Mouse (Mus musculus) heart, embryonic 15.5 days (tissue): ENCODE measurements around the gene Cldn2. TPM values are rescaled to one million over a fixed set of nuclear protein-coding genes. Genes with fewer than 3 reads are reported as not detected.

ENCODE experiments used
- ATAC-seq: fragments of 200-750 bp; cut with Nextera tagmentation; replicated peaks from 2 replicates; pipeline ENCODE4 v1.8.0; 2017; ENCODE audit warnings: low read depth, moderate TSS enrichment; ENCODE audit not compliant: insufficient number of reproducible peaks, insufficient read depth, low FRiP score
- H3K27ac ChIP-seq: fragments of 300-500 bp; sonication (generic); 2 replicates; pipeline ENCODE4 v1.5.1; 2015; ENCODE audit warnings: mild to moderate bottlenecking, inconsistent platforms
- H3K27me3 ChIP-seq: fragments of 300-500 bp; sonication (generic); 2 replicates; pipeline ENCODE4 v1.6.1; 2015; ENCODE audit warnings: inconsistent platforms
- H3K36me3 ChIP-seq: fragments of 300-500 bp; sonication (generic); 2 replicates; pipeline ENCODE4 v1.6.1; 2015; ENCODE audit warnings: mild to moderate bottlenecking, inconsistent platforms
- H3K4me1 ChIP-seq: fragments of 300-500 bp; sonication (generic); replicated peaks from 2 replicates; pipeline ENCODE4 v1.6.1; 2015; ENCODE audit warnings: inconsistent platforms
- H3K4me2 ChIP-seq: fragments of 300-500 bp; sonication (generic); 2 replicates; pipeline ENCODE4 v1.6.1; 2015; ENCODE audit warnings: inconsistent platforms, mild to moderate bottlenecking, moderate library complexity
- H3K4me3 ChIP-seq: fragments of 300-500 bp; sonication (generic); 2 replicates; pipeline ENCODE4 v1.5.1; 2015; ENCODE audit warnings: mild to moderate bottlenecking, inconsistent platforms
- H3K9ac ChIP-seq: fragments of 300-500 bp; sonication (generic); 2 replicates; pipeline ENCODE4 v1.6.1; 2015; ENCODE audit warnings: mild to moderate bottlenecking, inconsistent platforms
- H3K9me3 ChIP-seq: fragments of 300-500 bp; sonication (generic); replicated peaks from 2 replicates; pipeline ENCODE4 v1.6.1; 2016; ENCODE audit warnings: inconsistent platforms
- WGBS: fragments of 180-500 bp; shearing (Covaris S2); methylation state at CpG from one replicate; pipeline ENCODE4 v1.1.7; 2015; ENCODE audit warnings: mixed read lengths; 5-methylcytosine and 5-hydroxymethylcytosine counted together
- polyA plus RNA-seq: library from polyadenylated mRNA; unstranded; fragments of >200 nt; fragmentation: Nextera tagmentation; extraction: Ambion mirVana; gene quantifications from 2 replicates; pipeline ENCODE4 v1.2.1, GENCODE M21; 2015

Cldn2 gene
- polyA plus RNA-seq, 1 experiment from 2014 or later: 0.19 TPM

GRCm38 (mm10) chrX:139808085-139808484, 7.5 kb downstream of the Cldn2 start:
- Histone ChIP-seq H3K9me3 (no peaks in the 10 kb centered on the region), H3K9ac (no peak overlapping the region), H3K27ac (no peak overlapping the region), H3K4me1 (no peaks in the 10 kb centered on the region), H3K27me3 (no peaks in the 10 kb centered on the region), H3K36me3 (no peaks in the 10 kb centered on the region), H3K4me2 (no peak overlapping the region), H3K4me3 (no peak overlapping the region)
- ATAC-seq: no peak
- 50% methylated on average over 4 of the region's 4 CpGs for WGBS

- no peaks in the 10 kb centered on the region for H3K4me1 ChIP-seq
- no peak overlapping the region for H3K9ac ChIP-seq
- no peak for ATAC-seq
- H3K27me3 ChIP-seq: no peaks in the 10 kb centered on the region
- WGBS: 88% methylated on average over 10 of the region's 10 CpGs
- no peaks in the 10 kb centered on the region for H3K9me3 ChIP-seq
- H3K27ac ChIP-seq: no peak overlapping the region
- no peak overlapping the region for H3K4me2 ChIP-seq
- H3K36me3 ChIP-seq: no peaks in the 10 kb centered on the region
- H3K4me3 ChIP-seq: no peak overlapping the region
Observed at GRCm38 (mm10) chrX:139808501-139808900, 7.9 kb downstream of the Cldn2 start.

GRCm38 (mm10) chrX:139812636-139813298, 12.1 kb downstream of the Cldn2 start:
- H3K4me3 ChIP-seq: no peak overlapping the region

GRCm38 (mm10) chrX:139813299-139814002, 12.8 kb downstream of the Cldn2 start:
- H3K27ac ChIP-seq: no peak overlapping the region
- H3K4me3 ChIP-seq: no peak overlapping the region
- WGBS: 63% methylated on average over 9 of the region's 9 CpGs

More at GRCm38 (mm10) chrX:139812636-139813298, 12.1 kb downstream of the Cldn2 start:
- H3K27ac ChIP-seq: no peak overlapping the region
- H3K4me2 ChIP-seq: no peak overlapping the region
- no peak for ATAC-seq
- no peaks in the 10 kb centered on the region for H3K27me3 ChIP-seq
- no peaks in the 10 kb centered on the region for H3K4me1 ChIP-seq
- no peaks in the 10 kb centered on the region for H3K9me3 ChIP-seq
- H3K9ac ChIP-seq: no peak overlapping the region
- 61% methylated on average over 3 of the region's 3 CpGs for WGBS
- no peaks in the 10 kb centered on the region for H3K36me3 ChIP-seq

GRCm38 (mm10) chrX:139814018-139814635, 13.5 kb downstream of the Cldn2 start:
- 73% methylated on average over 8 of the region's 8 CpGs for WGBS
- Histone ChIP-seq H3K4me2 (no peak overlapping the region), H3K9ac (no peak overlapping the region), H3K27me3 (no peaks in the 10 kb centered on the region), H3K4me3 (no peak overlapping the region), H3K4me1 (no peaks in the 10 kb centered on the region), H3K27ac (no peak overlapping the region), H3K9me3 (no peaks in the 10 kb centered on the region), H3K36me3 (no peaks in the 10 kb centered on the region)
- ATAC-seq: no peak

More at GRCm38 (mm10) chrX:139813299-139814002, 12.8 kb downstream of the Cldn2 start:
- no peaks in the 10 kb centered on the region for H3K36me3 ChIP-seq
- no peak overlapping the region for H3K4me2 ChIP-seq
- no peaks in the 10 kb centered on the region for H3K27me3 ChIP-seq
- H3K9me3 ChIP-seq: no peaks in the 10 kb centered on the region
- H3K9ac ChIP-seq: no peak overlapping the region
- no peak for ATAC-seq
- no peaks in the 10 kb centered on the region for H3K4me1 ChIP-seq

GRCm38 (mm10) chrX:139815201-139815600, 14.6 kb downstream of the Cldn2 start:
- H3K27ac ChIP-seq: no peak overlapping the region
- H3K36me3 ChIP-seq: no peaks in the 10 kb centered on the region
- no peak overlapping the region for H3K4me3 ChIP-seq
- no peaks in the 10 kb centered on the region for H3K27me3 ChIP-seq
- H3K9ac ChIP-seq: no peak overlapping the region
- ATAC-seq: no peak
- no peak overlapping the region for H3K4me2 ChIP-seq
- H3K9me3 ChIP-seq: no peaks in the 10 kb centered on the region
- 67% methylated on average over 5 of the region's 5 CpGs for WGBS
- no peaks in the 10 kb centered on the region for H3K4me1 ChIP-seq

- Histone ChIP-seq H3K9me3 (no peaks in the 10 kb centered on the region), H3K9ac (no peak overlapping the region), H3K4me1 (no peaks in the 10 kb centered on the region), H3K27ac (no peak overlapping the region), H3K4me2 (no peak overlapping the region), H3K27me3 (no peaks in the 10 kb centered on the region), H3K36me3 (no peaks in the 10 kb centered on the region; the same call in 1 of the 2 replicates), H3K4me3 (no peak overlapping the region)
- WGBS: 85% methylated on average over 1 of the region's 1 CpGs
- ATAC-seq: no peak
Observed at GRCm38 (mm10) chrX:139825402-139825801, 24.8 kb downstream of the Cldn2 start.

GRCm38 (mm10) chrX:139826926-139827325, 26.3 kb downstream of the Cldn2 start:
- Histone ChIP-seq H3K27me3 (no peaks in the 10 kb centered on the region), H3K9me3 (no peaks in the 10 kb centered on the region), H3K4me1 (no peaks in the 10 kb centered on the region), H3K4me3 (no peak overlapping the region), H3K36me3 (no peaks in the 10 kb centered on the region; the same call in 1 of the 2 replicates), H3K27ac (no peak overlapping the region), H3K4me2 (no peak overlapping the region), H3K9ac (no peak overlapping the region)
- no peak for ATAC-seq
- 75% methylated on average over 4 of the region's 4 CpGs for WGBS

- Histone ChIP-seq H3K36me3 (no peaks in the 10 kb centered on the region; the same call in 1 of the 2 replicates), H3K4me1 (no peaks in the 10 kb centered on the region), H3K9me3 (no peaks in the 10 kb centered on the region), H3K4me2 (no peak overlapping the region), H3K27ac (no peak overlapping the region), H3K4me3 (no peak overlapping the region), H3K9ac (no peak overlapping the region), H3K27me3 (no peaks in the 10 kb centered on the region)
- 86% methylated on average over 6 of the region's 6 CpGs for WGBS
- no peak for ATAC-seq
Observed at GRCm38 (mm10) chrX:139828363-139829092, 27.9 kb downstream of the Cldn2 start.

- no peaks in the 10 kb centered on the region for H3K27me3 ChIP-seq
- H3K4me3 ChIP-seq: no peak overlapping the region
- H3K9ac ChIP-seq: no peak overlapping the region
- no peaks in the 10 kb centered on the region for H3K36me3 ChIP-seq
- no peak for ATAC-seq
- no peaks in the 10 kb centered on the region for H3K9me3 ChIP-seq
- no peaks in the 10 kb centered on the region for H3K4me1 ChIP-seq
- H3K4me2 ChIP-seq: no peak overlapping the region
- 14% methylated on average over 5 of the region's 5 CpGs for WGBS
- no peak overlapping the region for H3K27ac ChIP-seq
Observed at GRCm38 (mm10) chrX:139832464-139832863, 31.8 kb downstream of the Cldn2 start.

GRCm38 (mm10) chrX:139839057-139839456, 38.4 kb downstream of the Cldn2 start:
- no peaks in the 10 kb centered on the region for H3K4me1 ChIP-seq
- H3K36me3 ChIP-seq: no peaks in the 10 kb centered on the region
- H3K4me2 ChIP-seq: no peak overlapping the region
- no peak overlapping the region for H3K4me3 ChIP-seq
- H3K27ac ChIP-seq: no peak overlapping the region
- WGBS: 22% methylated on average over 3 of the region's 3 CpGs
- H3K9me3 ChIP-seq: no peaks in the 10 kb centered on the region
- H3K27me3 ChIP-seq: no peaks in the 10 kb centered on the region
- ATAC-seq: no peak
- no peak overlapping the region for H3K9ac ChIP-seq
